Mouse (Mus musculus) embryonic facial prominence, embryonic 15.5 days (tissue): ENCODE results near the gene Plod3. TPM values are rescaled to one million over a fixed set of nuclear protein-coding genes. Genes with fewer than 3 reads are reported as not detected.
A peak's percentile ranks its signal among the peaks of the same experiment; 100 is the strongest.

ENCODE experiments used
- ATAC-seq: fragments of 200-750 bp; cut with Nextera tagmentation; 2 replicates; pipeline ENCODE4 v1.8.0; 2017; ENCODE audit warnings: low read depth, moderate TSS enrichment; ENCODE audit not compliant: insufficient number of reproducible peaks, low FRiP score, low TSS enrichment
- H3K27ac ChIP-seq: fragments of 300-500 bp; sonication (generic); replicated peaks from 2 replicates; pipeline ENCODE4 v1.5.1; 2015; ENCODE audit warnings: mild to moderate bottlenecking, inconsistent platforms
- H3K27me3 ChIP-seq: fragments of 300-500 bp; sonication (generic); 2 replicates; pipeline ENCODE4 v1.6.1; 2015; ENCODE audit warnings: inconsistent platforms
- H3K36me3 ChIP-seq: fragments of 300-500 bp; sonication (generic); 2 replicates; pipeline ENCODE4 v1.6.1; 2015; ENCODE audit warnings: mild to moderate bottlenecking, inconsistent platforms
- H3K4me1 ChIP-seq: fragments of 300-500 bp; sonication (generic); 2 replicates; pipeline ENCODE4 v1.6.1; 2015; ENCODE audit warnings: inconsistent platforms
- H3K4me2 ChIP-seq: fragments of 300-500 bp; sonication (generic); replicated peaks from 2 replicates; pipeline ENCODE4 v1.6.1; 2015; ENCODE audit warnings: mild to moderate bottlenecking, inconsistent platforms
- H3K4me3 ChIP-seq: fragments of 300-500 bp; sonication (generic); replicated peaks from 2 replicates; pipeline ENCODE4 v1.5.1; 2015; ENCODE audit warnings: mild to moderate bottlenecking, inconsistent platforms
- H3K9ac ChIP-seq: fragments of 300-500 bp; sonication (generic); 2 replicates; pipeline ENCODE4 v1.6.1; 2015; ENCODE audit warnings: inconsistent platforms
- H3K9me3 ChIP-seq: fragments of 300-500 bp; sonication (generic); replicated peaks from 2 replicates; pipeline ENCODE4 v1.6.1; 2016; ENCODE audit warnings: inconsistent platforms
- WGBS: fragments of 180-500 bp; shearing (Covaris S2); methylation state at CpG from one replicate; pipeline ENCODE4 v1.1.7; 2015; 5-methylcytosine and 5-hydroxymethylcytosine counted together
- polyA plus RNA-seq: library from polyadenylated mRNA; unstranded; fragments of >200 nt; fragmentation: Nextera tagmentation; extraction: Ambion mirVana; gene quantifications from 2 replicates; pipeline ENCODE4 v1.2.1, GENCODE M21; 2015

Gene Plod3
- polyA plus RNA-seq, 1 experiment from 2014 or later: 60.6 TPM

GRCm38 (mm10) chr5:136952153-136952552 lies 34.7 kb upstream of the Plod3 start:
- Histone ChIP-seq H3K36me3 (no peaks in the 10 kb centered on the region), H3K9ac (no peak overlapping the region), H3K4me3 (0 out of 2 replicates have a peak overlapping the region, but pooled peaks have one; percentile 81), H3K9me3 (no peaks in the 10 kb centered on the region), H3K27ac (no peak overlapping the region), H3K27me3 (no peaks in the 10 kb centered on the region), H3K4me2 (no peak overlapping the region), H3K4me1 (peaks cover 19% of the 10 kb centered on the region)
- ATAC-seq: no peak
- 65% methylated on average over 4 of the region's 4 CpGs for WGBS

DNA sequence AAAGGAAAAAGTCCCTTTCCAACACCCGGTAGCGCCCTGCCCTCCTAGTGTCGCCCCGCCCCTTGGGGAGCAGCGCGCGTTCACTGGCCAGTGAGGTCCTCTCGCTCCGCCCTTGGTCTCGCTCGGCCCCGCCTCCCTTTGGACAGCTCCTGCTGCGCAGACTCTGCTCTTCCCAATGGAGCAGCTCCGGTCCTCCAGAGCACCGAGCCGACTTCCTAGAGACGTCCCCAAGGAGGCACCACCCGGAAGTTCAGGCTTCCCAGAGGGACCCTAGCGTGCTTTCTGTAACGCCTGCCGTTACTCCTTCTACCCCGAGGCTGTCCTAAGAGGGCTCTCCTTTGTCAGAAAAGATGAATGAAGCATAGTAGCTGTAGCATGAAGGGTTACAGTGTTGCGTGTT lies 33.8 kb upstream of the Plod3 start, which contains the start of gene Fis1:
Gene Fis1 (plus strand): TSS at position 261 of the 400 bp plus-strand sequence.
- H3K4me1 ChIP-seq: peaks cover 19% of the 10 kb centered on the region
- under 1% methylated on average over 23 of the region's 23 CpGs for WGBS
- H3K36me3 ChIP-seq: 0 out of 2 replicates have a peak, but pooled peaks cover 2% of the 10 kb centered on the region
- peak within 1 kb of the TSS; percentile 53 for H3K9ac ChIP-seq
- H3K27ac ChIP-seq: peak within 1 kb of the TSS; percentile 67; the same call in 1 of the 2 replicates
- no peaks in the 10 kb centered on the region for H3K27me3 ChIP-seq
- H3K4me3 ChIP-seq: peak within 1 kb of the TSS; percentile 81
- ATAC-seq: peak; percentile 99
- no peaks in the 10 kb centered on the region for H3K9me3 ChIP-seq
- peak within 1 kb of the TSS; percentile 65 for H3K4me2 ChIP-seq

DNA sequence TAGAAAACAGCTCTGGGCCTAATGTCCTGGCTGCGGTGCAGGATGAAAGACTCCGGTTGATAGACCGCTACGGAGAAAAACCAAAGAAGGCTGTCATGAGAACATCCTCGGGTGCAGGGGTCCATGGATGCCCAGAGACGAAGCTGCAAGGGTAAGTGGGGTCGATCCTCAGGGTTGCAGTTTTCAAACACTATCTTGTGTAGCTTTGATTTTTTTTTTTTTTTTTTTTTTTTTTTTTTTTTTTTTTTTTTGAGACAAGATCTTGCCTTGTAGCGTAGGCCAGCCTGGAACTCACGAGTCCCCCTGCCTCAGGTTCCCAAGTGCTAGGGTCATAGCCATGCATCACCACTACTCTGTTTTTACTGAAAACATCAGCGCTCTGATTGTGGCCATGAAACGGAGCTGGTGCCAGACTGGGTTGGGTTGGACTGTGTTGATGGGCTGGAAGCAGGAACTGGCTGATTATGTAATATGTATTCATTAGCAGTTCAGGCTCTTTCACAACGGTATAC lies 33.3 kb upstream of the Plod3 start:
- peak overlapping the region; percentile 81 for H3K4me3 ChIP-seq
- H3K9me3 ChIP-seq: no peaks in the 10 kb centered on the region
- no peaks in the 10 kb centered on the region for H3K27me3 ChIP-seq
- peaks cover 19% of the 10 kb centered on the region for H3K4me1 ChIP-seq
- H3K36me3 ChIP-seq: 0 out of 2 replicates have a peak, but pooled peaks cover 2% of the 10 kb centered on the region
- H3K4me2 ChIP-seq: peak overlapping the region; percentile 65
- peak overlapping the region; percentile 53 for H3K9ac ChIP-seq
- ATAC-seq: peak; percentile 30
- H3K27ac ChIP-seq: peak overlapping the region; percentile 67; the same call in 1 of the 2 replicates
- 2% methylated on average over 12 of the region's 12 CpGs for WGBS

GRCm38 (mm10) chr5:136955622-136956021 lies 31.2 kb upstream of the Plod3 start:
- no peak overlapping the region for H3K27ac ChIP-seq
- no peaks in the 10 kb centered on the region for H3K27me3 ChIP-seq
- no peak for ATAC-seq
- no peak overlapping the region for H3K4me2 ChIP-seq
- H3K4me1 ChIP-seq: peaks cover 19% of the 10 kb centered on the region
- 82% methylated on average over 4 of the region's 4 CpGs for WGBS
- no peak overlapping the region for H3K4me3 ChIP-seq
- H3K9ac ChIP-seq: no peak overlapping the region
- 0 out of 2 replicates have a peak, but pooled peaks cover 2% of the 10 kb centered on the region for H3K36me3 ChIP-seq
- H3K9me3 ChIP-seq: no peaks in the 10 kb centered on the region

- WGBS: 80% methylated on average over 1 of the region's 1 CpGs
- no peak overlapping the region for H3K4me3 ChIP-seq
- H3K36me3 ChIP-seq: 0 out of 2 replicates have a peak, but pooled peaks cover 2% of the 10 kb centered on the region
- peaks cover 21% of the 10 kb centered on the region for H3K4me1 ChIP-seq
- H3K27ac ChIP-seq: no peak overlapping the region
- H3K9ac ChIP-seq: no peak overlapping the region
- no peaks in the 10 kb centered on the region for H3K27me3 ChIP-seq
- H3K4me2 ChIP-seq: no peak overlapping the region
- H3K9me3 ChIP-seq: no peaks in the 10 kb centered on the region
- no peak for ATAC-seq
Observed at GRCm38 (mm10) chr5:136957250-136957649, 29.6 kb upstream of the Plod3 start.

- Histone ChIP-seq H3K4me1 (peaks cover 18% of the 10 kb centered on the region), H3K9me3 (no peaks in the 10 kb centered on the region), H3K27ac (no peak overlapping the region), H3K4me3 (no peak overlapping the region), H3K9ac (no peak overlapping the region), H3K4me2 (no peak overlapping the region), H3K27me3 (no peaks in the 10 kb centered on the region), H3K36me3 (peaks cover 14% of the 10 kb centered on the region)
- 77% methylated on average over 5 of the region's 5 CpGs for WGBS
- ATAC-seq: no peak
Observed at GRCm38 (mm10) chr5:136958991-136959605, 27.7 kb upstream of the Plod3 start.

GRCm38 (mm10) chr5:136960053-136960452 lies 26.8 kb upstream of the Plod3 start:
- H3K4me3 ChIP-seq: no peak overlapping the region
- whole genome bisulfite sequencing: 90% methylated on average over 6 of the region's 6 CpGs
- peaks cover 11% of the 10 kb centered on the region for H3K4me1 ChIP-seq
- no peak overlapping the region for H3K9ac ChIP-seq
- no peaks in the 10 kb centered on the region for H3K9me3 ChIP-seq
- no peak overlapping the region for H3K27ac ChIP-seq
- no peak for ATAC-seq
- H3K27me3 ChIP-seq: no peaks in the 10 kb centered on the region
- H3K4me2 ChIP-seq: no peak overlapping the region
- peaks cover 23% of the 10 kb centered on the region for H3K36me3 ChIP-seq

DNA sequence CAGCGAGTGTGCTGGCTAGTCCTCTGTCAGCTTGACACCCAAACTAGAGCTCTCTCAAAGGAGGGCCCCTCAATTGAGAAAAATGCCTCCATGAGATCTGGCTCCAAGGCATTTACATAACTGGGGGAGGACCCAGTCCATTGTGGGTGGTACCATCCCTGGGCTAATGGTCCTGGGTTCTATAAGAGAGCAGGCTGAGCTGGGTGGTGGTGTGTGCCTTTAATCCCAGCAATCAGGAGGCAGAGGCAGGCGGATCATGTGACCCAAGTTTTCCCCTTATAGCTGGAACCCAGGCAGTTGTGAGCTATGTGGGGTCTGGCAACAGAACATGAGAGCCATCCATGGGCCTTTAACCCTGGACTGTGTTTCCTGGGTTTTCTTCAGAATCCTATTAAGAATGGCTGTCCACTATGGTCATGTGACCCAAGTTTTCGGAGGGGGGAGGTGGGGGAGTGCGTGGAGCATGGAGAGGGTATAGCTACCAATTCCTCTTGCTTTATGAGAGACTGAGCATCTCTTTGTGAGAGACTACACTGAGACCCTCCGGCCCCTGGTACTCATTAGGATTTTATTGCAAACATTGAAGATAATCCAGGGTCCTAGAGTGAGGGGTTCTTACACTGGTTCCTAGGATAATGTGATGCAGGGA lies 25.4 kb upstream of the Plod3 start:
- Histone ChIP-seq H3K27ac (peak overlapping the region; percentile 87), H3K9ac (peak overlapping the region; percentile 70; the same call in 1 of the 2 replicates), H3K27me3 (no peaks in the 10 kb centered on the region), H3K4me3 (peak overlapping the region; percentile 67), H3K4me1 (peaks cover 14% of the 10 kb centered on the region), H3K9me3 (no peaks in the 10 kb centered on the region), H3K4me2 (peak overlapping the region; percentile 70), H3K36me3 (peaks cover 35% of the 10 kb centered on the region)
- WGBS: 21% methylated on average over 5 of the region's 5 CpGs
- ATAC-seq: 0 out of 2 replicates have a peak, but pooled peaks have one; percentile 4

GRCm38 (mm10) chr5:136961983-136962461 lies 24.8 kb upstream of the Plod3 start:
- no peaks in the 10 kb centered on the region for H3K9me3 ChIP-seq
- peaks cover 35% of the 10 kb centered on the region for H3K36me3 ChIP-seq
- H3K4me1 ChIP-seq: peaks cover 14% of the 10 kb centered on the region
- peak overlapping the region; percentile 70 for H3K9ac ChIP-seq
- 0% methylated on average over 20 of the region's 20 CpGs for WGBS
- peak overlapping the region; percentile 67 for H3K4me3 ChIP-seq
- no peaks in the 10 kb centered on the region for H3K27me3 ChIP-seq
- peak overlapping the region; percentile 70 for H3K4me2 ChIP-seq
- peak overlapping the region; percentile 87 for H3K27ac ChIP-seq
- peak; percentile 92 for ATAC-seq

DNA sequence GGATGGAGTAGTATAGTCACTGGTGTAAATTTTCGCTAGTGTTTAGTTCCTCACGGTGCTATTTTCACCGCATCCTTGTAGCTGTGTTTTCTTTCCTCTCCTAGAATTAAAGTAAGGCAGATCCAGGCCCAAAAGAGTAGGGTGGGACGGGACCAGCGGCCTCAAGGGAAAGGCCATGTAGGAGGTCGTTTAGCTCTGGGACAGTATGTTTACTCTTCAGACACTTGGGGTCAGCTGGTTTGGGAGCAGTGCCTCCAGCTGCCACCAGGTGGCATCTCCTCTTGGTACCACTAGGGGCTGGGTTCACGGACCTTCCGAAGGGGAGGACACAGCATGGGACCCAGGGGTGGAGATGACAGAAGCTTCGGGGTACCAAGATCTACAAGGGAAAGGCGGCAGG lies 24.3 kb upstream of the Plod3 start:
- Histone ChIP-seq H3K27ac (peak overlapping the region; percentile 87), H3K27me3 (no peaks in the 10 kb centered on the region), H3K4me2 (peak overlapping the region; percentile 70), H3K4me3 (peak overlapping the region; percentile 67), H3K9me3 (no peaks in the 10 kb centered on the region), H3K9ac (peak overlapping the region; percentile 70), H3K36me3 (peaks cover 33% of the 10 kb centered on the region), H3K4me1 (peaks cover 14% of the 10 kb centered on the region)
- ATAC-seq: peak; percentile 64; the same call in 1 of the 2 replicates
- whole genome bisulfite sequencing: 2% methylated on average over 10 of the region's 10 CpGs

- 77% methylated on average over 8 of the region's 8 CpGs for WGBS
- Histone ChIP-seq H3K4me2 (peak overlapping the region; percentile 70), H3K4me3 (peak overlapping the region; percentile 67), H3K27ac (no peak overlapping the region), H3K27me3 (no peaks in the 10 kb centered on the region), H3K4me1 (peaks cover 14% of the 10 kb centered on the region), H3K9ac (peak overlapping the region; percentile 70; the same call in 1 of the 2 replicates), H3K9me3 (no peaks in the 10 kb centered on the region), H3K36me3 (peaks cover 37% of the 10 kb centered on the region)
- ATAC-seq: no peak
Observed at GRCm38 (mm10) chr5:136962966-136963540, 23.8 kb upstream of the Plod3 start.
